Mouse (Mus musculus): ENCODE data around the gene Taf1a.
A peak's percentile ranks its signal among the peaks of the same experiment; 100 is the strongest.

The Taf1a gene

GRCm38 (mm10) chr1:183414081-183414727 lies 25.4 kb downstream of the Taf1a start:
- DNase-seq, result no peak

GRCm38 (mm10) chr1:183417873-183418272 lies 29.1 kb downstream of the Taf1a start, which contains the start of gene Hhipl2:
Gene Hhipl2 (plus strand): TSS chr1:183418215.
- DNase-seq, result no peak

- DNase-seq, result no peak
These were observed 31.0 kb downstream of the Taf1a start for GRCm38 (mm10) chr1:183419741-183420140.

- DNase-seq, result no peak
These were observed 31.5 kb downstream of the Taf1a start for GRCm38 (mm10) chr1:183420296-183420695.

GRCm38 (mm10) chr1:183424100-183424499 lies 35.3 kb downstream of the Taf1a start:
- DNase-seq, result no peak

- no peak for DNase-seq
These were observed 46.1 kb downstream of the Taf1a start for GRCm38 (mm10) chr1:183434918-183435317.

- peak; percentile 85 to 92 for DNase-seq
These were observed 50.3 kb downstream of the Taf1a start for GRCm38 (mm10) chr1:183439036-183439435.

GRCm38 (mm10) chr1:183442015-183442774 lies 53.4 kb downstream of the Taf1a start:
- DNase-seq, result peak; percentile 66 to 83

GRCm38 (mm10) chr1:183453066-183453465 lies 64.3 kb downstream of the Taf1a start:
- no peak for DNase-seq
